Mouse (Mus musculus) cerebellum, postnatal 4 days (tissue): ENCODE data around the gene Esrrg.

Source experiments
- DNase-seq, 2 experiments: peaks; one replicate each; pipeline ENCODE4 v3.0.0; 2022; ENCODE audit warnings: low spot score in 2 of 2, mixed read lengths in 1 of 2

Gene Esrrg

DNA sequence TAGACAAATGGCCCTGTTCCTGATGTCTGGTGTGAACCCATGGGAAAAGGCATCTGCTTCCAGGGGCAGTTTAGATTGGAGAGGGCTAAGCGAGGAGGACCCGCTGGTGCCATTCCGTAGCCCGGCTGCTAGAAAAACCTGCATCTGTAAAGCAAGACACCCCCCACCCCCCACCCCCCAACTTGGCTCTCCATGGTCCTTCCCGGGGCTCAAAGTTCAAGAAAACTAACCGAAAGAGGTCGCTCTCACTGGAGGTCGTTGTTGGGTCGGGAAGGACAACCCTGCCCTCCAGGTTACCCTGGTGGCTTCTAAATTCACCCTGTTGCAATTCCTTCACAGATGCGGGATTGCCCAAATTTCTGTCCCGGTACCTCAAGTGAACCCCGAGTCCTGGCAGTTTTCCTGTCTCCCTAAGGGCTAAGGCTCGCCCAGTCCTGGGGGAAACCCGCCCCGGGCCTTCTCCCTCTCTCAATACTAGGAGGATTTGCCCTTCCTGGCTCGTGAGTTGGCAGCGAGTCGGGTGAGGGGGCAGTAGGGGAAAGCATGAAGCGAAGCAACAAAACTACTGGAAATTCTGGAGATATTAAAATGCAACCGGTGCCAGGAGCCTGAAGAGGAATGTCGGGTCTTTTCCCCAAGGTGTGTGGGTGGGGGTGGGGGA is at the start of gene Esrrg:
TSS of gene Esrrg (plus strand) at position 531 of the 661 bp plus-strand sequence.
- DNase-seq, result peak in 1 of 2 experiments; percentile 8

DNA sequence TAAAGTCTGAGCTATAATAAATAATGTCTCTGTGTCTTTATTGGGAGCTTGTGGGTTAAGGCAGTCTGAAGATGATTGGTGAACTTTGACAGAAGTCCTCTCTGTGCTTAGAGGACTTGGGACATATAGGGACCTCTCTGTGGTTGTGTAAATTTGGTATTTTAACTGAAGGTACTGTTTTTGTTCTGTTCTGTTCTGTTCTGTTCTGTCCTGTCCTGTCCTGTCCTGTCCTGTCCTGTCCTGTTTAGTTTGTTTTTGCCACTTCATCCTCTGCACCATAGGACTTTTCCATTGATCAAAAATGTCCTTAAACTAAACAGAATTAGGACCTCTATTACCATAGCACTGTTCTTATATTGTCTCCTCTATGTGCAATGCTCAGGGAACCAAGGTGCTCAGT is 24.6 kb upstream of the Esrrg start:
- DNase-seq, result no peak

DNA sequence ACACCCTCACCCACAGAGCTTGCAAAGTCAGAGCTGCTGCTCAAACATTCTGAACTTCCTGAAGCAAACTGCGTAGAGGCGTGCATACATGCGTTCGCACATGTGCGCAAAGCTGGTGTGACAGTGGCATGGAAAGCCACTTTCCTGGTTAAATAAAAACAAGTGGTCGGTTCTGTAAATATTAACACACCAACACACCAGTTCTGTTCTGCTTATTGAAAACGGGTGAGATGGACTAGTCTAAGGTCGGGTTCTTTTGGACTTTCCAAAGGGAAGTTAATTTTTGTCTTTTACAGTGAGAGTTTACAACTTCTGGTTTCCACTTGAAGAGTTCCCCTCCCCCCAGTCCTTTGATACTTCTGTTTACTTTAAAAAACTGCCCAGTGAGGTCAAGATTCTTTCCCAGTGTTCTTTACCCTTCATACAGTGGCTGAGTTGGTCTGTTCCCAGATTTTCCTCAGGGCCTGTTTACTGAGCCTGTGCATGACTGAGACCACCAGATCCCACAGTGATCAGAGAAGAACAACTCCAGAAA is 22.0 kb upstream of the Esrrg start:
- DNase-seq, result no peak

DNA sequence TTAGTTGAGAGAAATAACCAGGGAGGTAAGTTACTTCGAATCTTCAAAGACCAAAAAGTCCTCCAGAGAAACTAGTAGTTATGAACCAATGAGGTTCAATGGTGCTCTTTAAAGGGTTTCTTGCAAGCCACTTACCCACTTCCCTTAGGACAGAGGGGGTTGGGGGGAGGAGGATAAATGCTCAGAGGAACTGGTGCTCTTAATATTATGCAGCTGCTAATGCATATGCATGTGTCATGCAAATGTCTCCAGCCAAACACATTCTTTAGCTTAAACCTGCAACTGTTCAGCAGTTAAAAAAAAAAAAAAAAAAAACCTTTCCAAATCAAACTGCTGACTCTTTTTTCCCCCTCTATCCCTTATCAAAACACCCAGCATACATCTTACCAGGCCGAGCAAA is 5.6 kb upstream of the Esrrg start:
- no peak for DNase-seq

DNA sequence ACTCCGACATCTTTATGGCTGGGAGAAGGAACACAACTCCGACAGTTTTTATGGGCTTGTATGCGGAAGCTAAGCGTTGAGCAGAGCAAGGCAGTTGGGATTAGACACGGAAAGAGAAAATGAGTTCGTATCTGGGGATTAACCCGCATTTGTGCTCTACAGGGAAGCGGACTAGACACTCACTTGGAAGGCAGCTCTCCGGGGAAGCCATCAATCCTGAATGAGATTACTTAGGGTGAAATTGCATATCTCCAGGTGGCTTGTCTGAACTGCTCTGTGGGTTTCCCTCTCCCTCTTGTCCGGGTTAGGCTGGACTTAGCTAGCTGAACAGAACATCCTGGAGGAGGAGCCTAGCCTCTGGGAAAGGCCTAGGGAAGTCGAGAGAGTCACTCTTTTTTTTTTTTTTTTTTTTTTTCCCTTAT is 4.5 kb upstream of the Esrrg start:
- no peak for DNase-seq

DNA sequence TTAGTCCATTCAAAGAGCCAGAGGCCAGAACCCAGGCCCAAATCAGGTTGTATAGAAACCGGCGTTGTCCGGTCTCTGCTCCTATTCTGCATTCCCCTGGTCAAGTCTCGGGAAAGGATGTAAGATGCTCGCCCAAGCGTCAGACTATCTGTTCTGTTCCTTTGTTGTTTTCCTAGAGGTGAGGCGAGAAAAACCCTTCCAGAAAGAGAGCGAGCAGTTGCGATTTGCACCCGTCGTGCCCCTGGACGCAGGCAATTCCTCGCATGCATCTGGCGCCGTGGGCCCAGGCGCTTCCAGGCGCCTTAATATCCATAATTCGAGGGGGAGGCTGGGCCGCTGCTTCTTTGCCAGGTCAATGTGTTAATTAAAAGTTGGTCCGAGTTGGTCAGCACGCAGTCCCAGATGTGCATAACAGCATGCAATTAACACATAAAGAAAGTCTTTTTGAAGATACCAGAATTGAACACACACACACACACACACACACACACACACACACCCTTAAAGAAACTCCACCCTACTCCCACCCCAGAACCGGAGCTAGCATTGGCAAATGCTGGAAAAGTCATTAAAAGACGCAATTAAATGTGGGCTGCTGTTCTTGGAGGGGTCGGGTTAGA is 3.8 kb upstream of the Esrrg start:
- DNase-seq, result no peak

DNA sequence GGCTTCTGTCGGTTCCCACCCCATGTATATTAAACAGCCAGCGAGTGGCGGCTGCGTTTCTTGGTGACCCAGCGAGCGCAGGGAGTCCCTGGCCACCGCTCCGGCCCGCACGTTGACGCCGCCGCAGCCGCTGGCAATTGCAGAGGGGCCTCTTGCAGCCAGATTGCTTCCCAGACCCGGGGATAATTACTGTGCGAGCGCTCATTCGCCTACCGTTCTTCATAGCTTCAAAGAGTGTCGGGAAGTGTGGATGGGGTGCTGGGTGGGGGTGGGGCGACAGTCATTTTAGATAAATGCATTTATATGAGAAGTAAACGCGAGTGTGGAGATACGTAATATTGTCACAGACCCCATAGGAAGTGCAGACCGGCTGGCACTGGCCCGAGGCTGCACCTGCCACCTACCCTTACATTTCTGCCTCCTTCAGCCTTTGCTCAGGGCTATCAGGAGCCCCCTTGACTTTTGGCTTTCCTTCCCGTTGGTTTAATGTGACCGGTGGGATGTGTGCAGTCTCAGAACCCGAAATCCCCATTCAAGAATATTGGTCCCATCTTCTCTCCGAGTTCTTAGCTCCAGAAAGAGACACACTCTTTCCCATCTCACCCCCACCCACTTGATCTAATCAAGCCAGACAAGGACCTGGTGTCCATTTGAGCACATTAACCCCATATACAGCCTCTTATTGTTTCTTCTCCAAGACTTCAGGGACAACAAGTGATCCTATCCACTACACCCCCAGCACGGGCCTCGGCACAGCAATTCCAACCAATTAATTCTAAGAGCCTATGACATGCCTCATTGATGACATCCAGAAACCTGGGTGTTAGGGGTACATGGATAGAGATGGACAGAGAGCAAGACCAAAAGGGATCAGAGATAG is 3.0 kb upstream of the Esrrg start:
- peak in 1 of 2 experiments; percentile 26 for DNase-seq

DNA sequence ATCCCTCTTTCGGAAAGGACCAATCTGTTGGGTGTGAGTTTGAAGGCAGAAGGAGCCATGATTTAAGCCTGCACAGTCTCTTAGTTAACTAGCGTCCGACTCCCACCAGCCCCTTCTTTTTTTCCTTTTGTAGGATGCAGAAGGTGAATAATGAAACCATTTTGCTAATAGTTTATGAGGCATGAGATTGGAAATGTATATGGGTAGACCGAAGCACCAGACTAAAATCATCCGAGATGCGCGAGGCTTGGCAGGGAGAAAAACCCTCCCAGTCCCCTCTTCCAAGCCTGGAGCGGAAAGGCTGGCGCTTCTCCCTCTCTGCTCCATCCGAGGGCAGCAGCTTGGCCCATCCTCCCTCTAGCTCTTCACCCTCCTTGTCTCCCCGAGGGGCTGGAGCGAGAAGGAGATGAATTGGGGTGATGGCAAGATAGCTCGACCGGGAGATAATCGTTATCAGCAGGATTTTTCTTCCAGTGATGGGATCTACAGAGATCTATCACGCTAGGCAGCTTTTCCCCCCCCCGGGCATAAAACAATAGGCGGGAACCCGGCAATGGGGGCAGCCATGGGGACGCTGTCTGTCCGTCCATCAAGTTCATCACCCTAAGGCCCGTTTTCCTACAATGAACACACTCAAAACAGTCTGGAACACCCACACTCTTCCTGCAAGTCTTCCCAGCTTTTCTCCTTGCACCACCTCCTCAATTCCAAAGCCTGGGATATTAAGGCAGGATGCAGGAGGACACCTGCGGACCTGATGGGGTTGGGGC is 2.1 kb upstream of the Esrrg start:
- DNase-seq, result peak in 1 of 2 experiments; percentile 16

DNA sequence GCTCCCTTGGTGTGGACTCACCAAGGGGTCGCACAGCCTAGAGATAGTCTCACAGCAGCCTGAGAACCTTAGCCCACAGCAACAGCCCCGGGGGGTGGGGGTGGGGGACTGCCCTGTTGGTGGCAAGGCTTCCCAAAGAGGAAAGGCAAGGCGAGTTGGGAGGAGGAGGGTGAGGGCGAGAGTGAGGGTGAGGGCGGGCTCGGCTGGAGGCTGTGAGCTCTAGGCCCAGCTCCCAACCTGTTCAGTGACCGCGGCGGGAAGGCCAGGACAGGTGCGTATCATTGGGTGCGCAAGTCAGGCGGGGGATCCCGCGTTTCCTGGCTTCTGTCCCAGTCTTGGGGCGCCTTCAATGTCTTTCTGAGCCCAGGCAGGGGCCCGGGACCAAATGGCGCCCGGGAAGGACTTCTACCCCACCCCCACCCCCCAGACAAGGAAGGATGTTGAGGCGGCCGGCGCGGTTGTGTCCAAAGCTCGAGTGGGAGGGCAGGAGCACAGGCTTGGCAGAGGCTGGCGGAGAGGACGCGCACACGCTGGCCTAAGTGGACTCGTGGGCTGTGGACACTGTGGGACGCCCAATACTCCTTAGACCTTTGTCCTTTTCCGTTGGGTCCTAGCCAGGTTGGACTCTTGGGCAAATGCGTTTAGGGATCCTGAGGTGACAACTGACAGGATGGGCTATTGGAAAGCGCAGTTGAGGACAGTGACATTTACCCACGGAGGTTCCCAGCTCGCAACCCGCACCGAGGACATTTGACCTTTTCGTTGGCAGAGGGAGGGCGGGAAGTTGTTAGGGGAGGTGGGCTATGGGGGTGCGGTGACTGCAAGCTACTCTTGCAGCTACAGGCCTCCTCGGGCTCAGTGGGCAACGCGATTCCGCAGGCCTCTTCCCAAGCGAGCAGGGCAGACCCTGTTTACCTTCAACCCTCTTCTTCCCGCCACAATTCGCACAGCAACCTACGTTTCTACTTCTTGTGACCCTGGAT is 1.2 kb upstream of the Esrrg start:
- peak in 1 of 2 experiments; percentile 2 for DNase-seq

DNA sequence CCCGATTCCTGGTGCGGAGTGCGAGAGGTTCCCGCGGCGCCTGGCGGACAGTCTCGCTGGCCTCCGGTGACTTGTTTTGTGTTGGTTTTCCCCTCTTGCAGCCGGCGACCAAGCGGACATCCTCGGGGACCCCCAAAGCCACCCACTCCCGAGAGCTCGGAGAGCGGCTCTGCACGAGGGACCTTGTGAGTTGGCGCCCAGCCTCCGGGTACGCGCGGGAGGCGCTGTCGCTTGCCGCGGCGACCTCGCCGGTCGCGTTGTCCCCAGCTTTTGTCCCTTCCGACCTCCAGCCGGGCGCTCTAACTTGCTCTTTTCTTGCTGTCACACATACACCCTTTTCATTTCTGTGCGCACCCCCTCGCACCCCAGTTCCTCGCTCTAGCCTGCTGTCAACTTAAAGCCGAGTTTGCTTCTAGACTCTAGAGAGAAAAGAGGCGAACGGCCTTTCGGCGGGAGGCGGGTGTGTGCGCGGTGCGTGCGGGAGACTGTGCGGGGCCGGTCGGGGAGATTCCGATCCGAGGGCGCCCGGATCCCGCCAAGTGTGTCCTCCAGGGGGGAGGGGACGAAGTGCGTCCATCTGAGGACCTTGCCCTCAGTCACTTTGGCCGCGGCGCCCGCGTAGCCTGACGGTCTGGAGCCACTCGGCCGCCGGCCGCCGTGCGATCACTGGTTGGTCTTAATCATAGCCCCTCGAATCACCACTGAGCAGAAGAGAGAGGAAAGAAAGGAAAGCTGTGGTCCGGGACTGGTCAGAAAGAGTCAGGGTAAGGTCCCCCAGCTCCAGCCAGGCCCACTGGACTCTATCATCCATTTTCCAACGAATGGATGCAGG is 646 bp downstream of the Esrrg start:
- peak in 1 of 2 experiments; percentile 30 for DNase-seq

DNA sequence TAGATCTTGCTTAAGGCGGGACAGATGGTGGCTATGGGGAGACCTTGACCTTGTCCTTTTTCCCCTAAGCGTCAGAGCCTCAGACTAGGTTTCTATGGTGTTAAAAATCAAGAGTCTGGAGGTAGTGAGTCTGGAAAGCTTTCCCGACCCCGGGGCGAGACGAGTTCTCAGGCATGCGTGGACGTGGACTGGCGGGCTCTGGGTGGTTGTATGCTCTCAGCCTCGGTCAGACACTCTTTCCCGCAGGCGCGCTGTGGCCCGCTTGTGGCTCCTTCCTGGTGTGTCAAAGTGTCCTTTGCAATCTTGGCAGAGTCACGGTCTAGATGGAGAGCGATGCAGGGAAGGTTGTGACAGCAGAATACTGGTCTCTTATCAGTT is 1.3 kb downstream of the Esrrg start:
- peak in 1 of 2 experiments; percentile 5 for DNase-seq

DNA sequence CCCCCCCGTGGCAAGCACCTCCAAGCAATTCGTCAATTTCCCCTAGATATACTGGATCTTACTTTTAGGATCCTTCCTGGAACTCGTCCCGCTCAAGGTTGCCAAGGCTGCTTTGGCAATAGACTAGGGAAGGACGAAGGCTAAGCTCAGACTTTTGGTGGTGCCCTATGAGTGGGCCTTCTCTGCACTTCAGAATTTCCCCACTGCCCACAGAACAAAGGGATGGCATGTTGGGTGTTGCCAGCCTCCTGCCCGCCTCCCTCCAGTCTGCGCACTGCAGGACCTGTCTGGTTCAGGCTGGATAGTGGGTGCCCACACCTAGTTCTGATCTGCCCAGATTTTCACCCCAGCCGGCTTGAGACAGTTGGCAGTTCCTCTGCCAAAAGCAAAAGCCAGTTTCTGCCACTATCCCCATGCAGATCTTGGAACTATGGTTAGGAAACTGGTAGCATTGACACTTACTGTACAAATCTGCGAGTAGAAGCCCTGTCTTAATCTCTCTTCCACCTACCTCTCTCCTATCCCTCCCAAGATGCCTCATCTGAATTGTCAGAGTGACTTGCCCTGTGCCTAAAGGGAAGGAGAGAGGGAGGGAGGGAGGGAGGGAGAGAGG is 1.9 kb downstream of the Esrrg start:
- DNase-seq, result no peak

DNA sequence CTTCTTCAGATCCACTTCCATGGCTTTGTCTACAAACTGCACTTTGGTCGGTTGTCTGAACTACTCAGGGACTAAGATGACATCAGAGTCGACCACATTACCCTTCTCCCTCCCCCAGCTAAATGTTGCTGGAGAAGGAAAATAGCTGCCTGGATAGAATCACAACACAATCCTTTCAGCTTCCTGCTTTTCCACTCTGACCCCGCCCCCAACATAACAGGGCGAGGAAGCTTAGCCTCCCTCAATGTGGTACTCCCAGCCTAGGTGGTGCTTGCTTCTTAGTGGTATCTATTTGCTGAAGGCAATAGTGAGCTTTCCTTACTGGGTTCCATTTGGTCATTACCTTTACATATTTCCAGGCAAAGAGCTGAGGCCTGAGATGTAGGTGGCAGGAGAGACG is 3.3 kb downstream of the Esrrg start:
- no peak for DNase-seq

DNA sequence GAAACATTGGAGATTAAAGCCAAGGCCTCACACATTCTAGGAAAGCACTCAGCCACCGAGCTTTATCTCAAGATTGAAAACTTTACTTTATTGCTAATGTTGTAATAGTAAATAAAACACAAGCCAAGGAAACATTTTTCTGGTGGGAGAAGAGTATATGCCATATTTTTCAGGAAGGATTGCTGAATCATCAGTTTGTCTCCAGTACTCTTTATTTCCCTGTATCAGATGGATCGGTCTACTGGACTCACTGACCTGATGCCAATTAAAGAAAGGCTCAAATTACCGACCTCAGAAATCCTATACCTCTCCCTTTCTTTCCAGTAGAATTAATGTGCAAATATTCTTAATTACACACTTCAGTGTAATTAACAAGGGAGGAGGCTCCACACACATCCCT is 4.7 kb downstream of the Esrrg start:
- no peak for DNase-seq

DNA sequence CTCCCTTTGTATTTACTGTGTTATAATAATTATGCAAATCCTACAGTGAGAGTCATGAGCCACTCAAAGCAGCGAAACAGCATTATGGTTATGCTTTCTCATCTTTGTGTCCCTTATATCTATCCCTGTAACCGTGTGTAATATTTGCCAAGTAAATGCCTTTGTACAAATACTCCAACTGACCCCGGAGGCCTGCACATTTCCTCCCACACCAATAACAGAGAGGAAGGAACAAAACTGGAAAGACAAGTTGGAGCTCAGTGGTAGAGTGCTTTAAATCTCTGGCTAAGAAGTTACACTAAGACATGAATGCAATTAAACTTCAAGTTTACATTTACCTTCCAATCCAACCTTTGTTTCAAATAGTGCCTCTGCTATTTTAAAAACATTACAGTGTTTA is 15.4 kb downstream of the Esrrg start:
- DNase-seq, result no peak

DNA sequence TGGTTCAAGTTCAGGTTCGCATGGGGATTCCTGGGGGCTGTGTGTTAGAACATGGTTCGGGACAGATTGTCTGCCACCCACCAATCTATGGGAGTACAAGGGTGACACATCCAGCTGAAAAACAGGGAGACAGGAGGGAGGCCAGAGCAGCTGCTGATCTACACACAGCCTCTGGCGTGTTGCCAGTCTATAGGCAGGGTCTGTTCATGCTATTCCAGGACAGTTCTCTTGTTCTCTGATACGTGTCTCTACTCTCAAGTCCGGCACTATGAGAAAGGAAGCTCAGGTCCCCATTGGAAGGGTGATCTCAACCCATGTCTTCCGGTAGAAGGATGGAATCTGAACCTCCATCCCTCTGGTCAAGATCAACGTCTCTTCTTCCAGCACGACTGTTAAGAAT is 21.8 kb downstream of the Esrrg start:
- no peak for DNase-seq

DNA sequence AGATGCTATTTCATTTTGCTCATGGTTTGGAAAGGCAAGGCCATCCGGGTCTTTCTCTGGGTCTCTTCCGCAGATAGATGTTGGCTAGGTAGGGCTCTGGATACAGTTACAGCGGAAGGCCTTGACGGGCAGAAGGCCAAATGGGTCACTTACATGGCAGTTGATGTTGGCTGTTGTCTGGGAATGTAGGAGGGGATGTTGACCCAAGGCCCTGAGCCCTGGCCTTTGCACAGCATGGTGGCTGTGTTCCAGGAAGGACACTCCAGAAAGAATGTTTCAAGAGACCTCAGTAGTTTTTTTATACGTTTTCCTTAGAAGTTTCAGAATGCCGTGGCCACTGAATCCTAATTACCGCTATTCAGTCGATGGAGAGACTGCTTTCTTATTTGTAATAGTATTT is 22.9 kb downstream of the Esrrg start:
- no peak for DNase-seq

DNA sequence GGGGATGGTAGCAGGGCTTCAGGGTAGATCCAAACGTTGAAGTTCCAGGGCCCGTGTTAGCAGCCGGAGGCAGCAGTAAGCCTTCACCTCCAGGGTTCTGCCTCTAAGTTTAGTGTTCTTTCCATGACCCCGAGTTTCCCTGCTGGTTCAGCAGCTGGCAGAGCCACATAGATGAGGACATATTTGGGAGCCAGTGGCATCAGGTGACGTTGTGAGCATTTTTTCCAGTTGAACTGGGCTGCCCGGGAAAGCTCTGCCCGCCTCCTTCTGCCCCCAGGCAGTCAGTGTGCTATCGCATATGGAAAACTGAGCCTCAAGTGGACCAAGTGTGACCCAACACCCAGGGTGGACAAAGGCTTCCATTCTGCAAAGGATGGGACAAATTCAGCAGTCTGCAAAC is 36.7 kb downstream of the Esrrg start:
- DNase-seq, result no peak

DNA sequence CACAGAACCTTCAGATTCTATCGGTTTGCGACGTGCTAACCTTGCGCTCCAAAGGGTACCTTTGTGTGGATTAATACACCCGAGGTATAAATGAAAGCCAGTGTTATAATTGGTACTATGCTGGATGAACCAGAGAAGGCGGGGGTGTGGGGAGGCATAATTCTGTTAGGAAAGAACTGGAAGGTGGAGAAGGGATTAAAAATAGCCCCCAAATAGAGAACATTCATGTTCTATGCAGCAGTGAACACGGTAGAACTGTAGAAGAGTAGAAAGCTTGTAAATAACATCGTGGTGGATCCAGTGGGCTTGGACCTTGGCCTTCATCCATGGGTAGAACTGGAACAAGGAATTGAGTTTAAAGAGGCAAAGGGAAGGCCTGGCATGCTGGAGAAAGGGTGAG is 40.0 kb downstream of the Esrrg start:
- DNase-seq, result no peak
